Mouse (Mus musculus): ENCODE measurements around the gene Irx4. TPM values are rescaled to one million over a fixed set of nuclear protein-coding genes. Genes with fewer than 3 reads are reported as not detected.

The Irx4 gene
- polyA plus RNA-seq, 1 experiment from 2014 or later, result 0.25 TPM

- no peak for DNase-seq (ENCODE audit: low spot score)
These were observed 9.6 kb downstream of the Irx4 start for GRCm38 (mm10) chr13:73269891-73270290.

DNA sequence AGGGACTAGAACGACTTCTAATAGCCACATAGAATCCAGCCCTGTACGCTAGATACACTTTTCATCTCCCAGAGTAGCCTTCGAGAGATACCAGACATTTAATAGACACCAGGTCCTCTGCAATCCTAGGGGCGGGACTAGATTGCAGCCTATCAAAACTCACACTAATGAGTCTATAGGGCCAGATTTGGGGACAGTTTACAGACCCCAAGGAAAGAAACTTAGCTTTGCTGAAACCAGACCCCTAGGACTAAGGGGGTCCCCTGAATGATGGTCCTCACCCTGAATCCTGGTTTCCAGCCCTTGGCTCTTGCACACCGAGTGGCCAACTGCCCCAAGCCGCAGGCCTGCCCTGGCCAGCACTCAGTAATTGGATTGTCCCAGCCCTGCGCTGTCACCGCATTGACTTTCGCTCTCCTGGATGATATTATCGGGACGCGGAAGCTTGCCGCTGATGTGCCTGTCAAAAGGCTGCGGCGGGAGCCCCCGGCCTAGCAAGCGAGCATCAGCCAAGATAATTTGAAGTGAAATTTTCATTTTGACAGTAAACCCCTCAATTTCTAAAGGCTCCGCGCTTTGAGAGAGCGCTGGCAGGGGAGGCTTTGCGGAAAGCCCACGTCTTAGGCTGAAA, 10.3 kb downstream of the Irx4 start:
- DNase-seq (ENCODE audit: low spot score), result no peak

GRCm38 (mm10) chr13:73271336-73272242, 11.3 kb downstream of the Irx4 start:
- no peak for DNase-seq (ENCODE audit: low spot score)

- no peak for DNase-seq (ENCODE audit: low spot score)
These were observed 12.6 kb downstream of the Irx4 start for GRCm38 (mm10) chr13:73272794-73273282.

- no peak for DNase-seq (ENCODE audit: low spot score)
These were observed 13.3 kb downstream of the Irx4 start for GRCm38 (mm10) chr13:73273536-73273935.

DNA sequence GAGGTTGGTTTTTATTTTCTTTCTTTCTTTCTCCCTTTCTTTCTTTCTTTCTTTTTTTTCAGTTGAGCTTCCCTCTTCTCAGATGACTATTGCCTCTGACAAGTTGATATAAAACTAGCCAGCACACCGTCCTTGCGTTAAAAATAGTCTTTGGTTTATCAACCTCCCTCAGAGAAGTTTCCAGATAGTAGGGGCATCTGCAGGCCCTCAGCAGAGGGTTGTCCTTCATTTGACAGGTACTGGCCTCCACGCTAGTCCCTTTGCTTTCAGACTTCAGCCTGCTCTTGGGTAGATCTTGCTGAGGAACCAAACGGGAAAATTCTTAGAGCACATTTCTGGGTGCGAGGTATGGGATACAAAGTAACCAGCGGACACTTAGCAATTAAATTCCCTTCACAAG, 17.1 kb downstream of the Irx4 start:
- no peak for DNase-seq (ENCODE audit: low spot score)

DNA sequence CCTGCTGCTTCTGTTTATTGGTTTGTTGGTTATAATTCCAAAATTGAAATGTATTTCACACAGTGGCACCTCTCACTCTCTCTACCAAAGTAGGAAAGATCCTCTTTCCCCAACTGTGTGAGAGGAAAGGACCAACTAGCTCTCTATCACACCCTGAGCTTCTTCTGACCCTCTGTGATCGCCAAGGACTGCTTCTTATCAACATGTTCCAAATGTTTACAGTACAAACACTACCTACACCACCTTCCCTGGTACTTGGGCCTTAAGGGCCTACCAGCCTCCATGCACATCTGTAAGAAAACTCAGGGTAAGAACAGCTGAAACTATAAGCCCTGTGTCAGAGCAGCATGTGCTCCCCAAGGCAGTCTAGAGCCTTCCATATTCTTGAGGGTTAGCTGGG, 17.5 kb downstream of the Irx4 start:
- DNase-seq (ENCODE audit: low spot score), result no peak

DNA sequence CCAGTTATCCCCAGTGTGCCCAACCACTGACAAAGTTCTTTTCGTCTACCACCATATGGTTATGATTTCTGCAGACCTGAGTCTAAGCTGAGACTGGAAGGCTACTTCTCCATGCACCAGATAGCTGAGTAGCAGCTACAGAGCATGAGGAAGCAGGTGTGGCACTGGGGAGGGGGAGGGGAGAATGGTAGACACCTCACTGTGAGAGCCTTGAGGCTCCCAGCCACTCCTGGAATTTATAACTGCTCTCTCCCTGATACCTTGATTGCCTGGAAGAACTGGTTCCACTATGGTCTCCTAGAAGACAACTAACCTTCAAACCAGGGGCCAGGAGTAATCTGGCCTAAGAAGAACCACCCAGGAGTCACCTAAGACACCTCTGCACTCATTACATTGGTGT, 18.9 kb downstream of the Irx4 start:
- no peak for DNase-seq (ENCODE audit: low spot score)

GRCm38 (mm10) chr13:73282407-73282806, 22.1 kb downstream of the Irx4 start:
- no peak for DNase-seq (ENCODE audit: low spot score)

DNA sequence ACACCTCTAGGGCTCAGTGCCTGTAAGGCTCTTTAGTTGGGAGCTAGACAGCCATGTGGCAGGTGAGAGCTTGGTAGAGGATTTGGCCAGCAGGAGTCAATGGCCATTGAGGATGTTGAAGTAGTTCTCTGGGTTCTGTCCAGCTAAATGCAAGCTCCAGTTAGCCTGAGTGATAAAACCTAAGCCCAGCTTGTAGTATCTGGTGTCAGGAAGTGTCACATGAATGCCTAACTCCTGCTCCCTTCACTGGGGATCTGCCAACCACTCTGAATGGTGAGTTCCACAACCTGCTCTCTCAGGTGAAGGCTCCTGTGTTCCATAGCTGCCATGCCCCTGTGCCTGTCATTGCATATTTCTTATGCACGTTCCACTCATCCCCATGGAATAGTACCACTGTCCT, 23.3 kb downstream of the Irx4 start:
- DNase-seq (ENCODE audit: low spot score), result no peak

- DNase-seq (ENCODE audit: low spot score), result no peak
These were observed 29.9 kb downstream of the Irx4 start for GRCm38 (mm10) chr13:73290206-73290605.

GRCm38 (mm10) chr13:73291102-73291501, 30.8 kb downstream of the Irx4 start:
- no peak for DNase-seq (ENCODE audit: low spot score)

DNA sequence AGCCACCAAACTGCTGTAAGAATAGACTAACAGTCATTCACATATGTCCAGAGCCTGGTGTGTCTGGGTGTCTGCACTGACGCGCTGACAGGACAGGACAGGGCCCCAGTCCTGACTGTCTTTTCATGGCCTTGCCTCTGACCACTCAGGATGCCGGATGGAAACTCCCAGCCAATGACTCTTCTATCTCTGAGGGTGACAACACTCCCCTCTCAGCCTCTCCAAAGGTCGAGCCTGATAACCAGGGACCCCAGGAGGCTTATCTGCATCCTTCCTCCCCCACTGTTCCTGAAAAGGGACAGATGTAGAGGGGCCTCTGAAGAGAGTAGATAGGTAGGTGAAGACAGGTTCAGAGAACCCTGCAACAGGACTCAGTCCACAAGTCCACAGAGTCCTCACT, 38.4 kb downstream of the Irx4 start:
- no peak for DNase-seq (ENCODE audit: low spot score)

DNA sequence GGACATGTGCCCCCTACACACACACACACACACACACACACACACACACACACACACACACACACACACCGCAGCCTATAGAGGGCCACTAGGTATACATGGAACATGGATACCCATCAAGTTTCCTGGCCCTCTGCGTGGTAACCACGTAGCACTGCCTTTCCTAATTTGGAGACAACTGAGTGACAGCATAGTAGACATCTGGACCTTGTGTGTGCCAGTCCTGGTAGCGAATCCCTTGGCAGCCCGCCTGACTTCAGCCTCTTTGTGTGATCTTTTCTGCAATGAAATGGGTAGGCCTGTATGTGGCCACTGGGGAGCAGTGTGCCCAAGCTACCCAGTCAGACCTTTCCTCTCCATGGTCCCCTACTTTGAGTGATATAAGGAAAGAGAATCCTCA, 39.0 kb downstream of the Irx4 start:
- DNase-seq (ENCODE audit: low spot score), result no peak

GRCm38 (mm10) chr13:73304729-73305128, 44.5 kb downstream of the Irx4 start:
- no peak for DNase-seq (ENCODE audit: low spot score)

- no peak for DNase-seq (ENCODE audit: low spot score)
These were observed 45.3 kb downstream of the Irx4 start for GRCm38 (mm10) chr13:73305398-73306084.

- DNase-seq (ENCODE audit: low spot score), result no peak
These were observed 45.8 kb downstream of the Irx4 start for GRCm38 (mm10) chr13:73306085-73306410.

GRCm38 (mm10) chr13:73306430-73306829, 46.2 kb downstream of the Irx4 start:
- no peak for DNase-seq (ENCODE audit: low spot score)

DNA sequence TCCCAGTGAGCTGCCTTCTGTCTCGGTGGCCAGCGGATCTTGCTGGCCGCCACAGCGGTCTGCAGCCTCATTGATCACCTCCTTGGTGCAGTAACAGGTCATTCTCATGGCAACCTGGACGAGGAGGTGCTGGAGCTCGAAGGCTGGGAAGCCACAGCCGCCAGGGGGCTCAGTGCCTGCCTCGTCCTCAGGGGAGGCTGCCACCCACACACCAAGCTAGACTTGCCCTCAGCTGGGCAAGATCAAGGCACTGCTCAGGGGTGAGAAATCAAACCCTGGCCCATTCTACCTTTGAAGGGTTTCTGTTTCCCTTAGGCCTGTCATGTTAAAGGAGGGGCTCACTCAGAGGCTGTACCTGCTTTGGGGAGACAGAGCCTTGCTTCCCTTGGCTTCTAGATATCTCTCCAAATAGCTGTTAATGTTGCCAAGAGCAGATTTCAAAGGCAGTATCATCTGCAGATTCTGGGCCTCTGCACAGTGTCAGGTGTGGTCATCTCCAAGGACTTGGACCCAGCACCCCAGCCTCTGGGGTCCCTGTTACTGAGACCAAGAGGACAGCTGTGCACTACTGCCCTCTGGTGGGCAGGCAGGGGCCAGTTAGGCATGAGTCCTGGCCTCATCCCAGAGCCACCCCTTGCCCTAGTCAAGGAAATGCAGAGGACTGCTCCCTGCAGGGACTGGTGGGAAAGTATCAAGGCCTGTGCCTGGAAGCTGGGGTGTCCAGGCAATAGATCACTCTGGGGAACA, 50.1 kb downstream of the Irx4 start:
- peak; percentile 41 for DNase-seq (ENCODE audit: low spot score)

All from thymus, postnatal 0 days (tissue).